Mouse (Mus musculus) midbrain, embryonic 16.5 days (tissue): Measurements from ENCODE around the gene Gm11985. TPM values are rescaled to one million over a fixed set of nuclear protein-coding genes. Genes with fewer than 3 reads are reported as not detected.

Experiments used
- ATAC-seq: fragments of 200-750 bp; cut with Nextera tagmentation; 2 replicates; pipeline ENCODE4 v1.8.0; 2017; ENCODE audit warnings: moderate TSS enrichment
- H3K27ac ChIP-seq: fragments of 300-500 bp; sonication (generic); 2 replicates; pipeline ENCODE4 v1.5.1; 2014; ENCODE audit warnings: mild to moderate bottlenecking, low read length, mixed read lengths
- H3K27me3 ChIP-seq: fragments of 300-500 bp; sonication (generic); 2 replicates; pipeline ENCODE4 v1.6.1; 2014; ENCODE audit warnings: low read depth, low read length, mixed read lengths; ENCODE audit not compliant: control insufficient read depth, insufficient read depth
- H3K36me3 ChIP-seq: fragments of 300-500 bp; sonication (generic); 2 replicates; pipeline ENCODE4 v1.6.1; 2014; ENCODE audit warnings: mild to moderate bottlenecking, low read length, moderate library complexity, mixed read lengths; ENCODE audit not compliant: control insufficient read depth, insufficient read depth
- H3K4me1 ChIP-seq: fragments of 300-500 bp; sonication (generic); 2 replicates; pipeline ENCODE4 v1.6.1; 2014; ENCODE audit warnings: mild to moderate bottlenecking, low read length, mixed read lengths; ENCODE audit not compliant: control insufficient read depth, insufficient read depth
- H3K4me2 ChIP-seq: fragments of 300-500 bp; sonication (generic); 2 replicates; pipeline ENCODE4 v1.6.1; 2014; ENCODE audit warnings: mild to moderate bottlenecking, low read length, mixed read lengths
- H3K4me3 ChIP-seq: fragments of 300-500 bp; sonication (generic); 2 replicates; pipeline ENCODE4 v1.5.1; 2014; ENCODE audit warnings: low read depth, mild to moderate bottlenecking, low read length, moderate library complexity, mixed read lengths
- H3K9ac ChIP-seq: fragments of 300-500 bp; sonication (generic); 2 replicates; pipeline ENCODE4 v1.6.1; 2014; ENCODE audit warnings: low read depth, low read length, mixed read lengths
- H3K9me3 ChIP-seq: fragments of 300-500 bp; sonication (generic); replicated peaks from 2 replicates; pipeline ENCODE4 v1.6.1; 2014; ENCODE audit warnings: mild to moderate bottlenecking, low read length, mixed read lengths; ENCODE audit not compliant: control insufficient read depth, poor library complexity, severe bottlenecking
- WGBS: fragments of 180-500 bp; shearing (Covaris S2); extraction: QIAGEN DNeasy Blood & Tissue Kit; methylation state at CpG from one replicate; pipeline ENCODE4 v1.1.7; 2014; 5-methylcytosine and 5-hydroxymethylcytosine counted together
- polyA plus RNA-seq: library from polyadenylated mRNA; unstranded; fragments of >200 nt; fragmentation: Nextera tagmentation; extraction: Ambion mirVana; gene quantifications from 2 replicates; pipeline ENCODE4 v1.2.1, GENCODE M21; 2015

Gm11985 gene
- polyA plus RNA-seq, 1 experiment from 2014 or later, result not detected

DNA sequence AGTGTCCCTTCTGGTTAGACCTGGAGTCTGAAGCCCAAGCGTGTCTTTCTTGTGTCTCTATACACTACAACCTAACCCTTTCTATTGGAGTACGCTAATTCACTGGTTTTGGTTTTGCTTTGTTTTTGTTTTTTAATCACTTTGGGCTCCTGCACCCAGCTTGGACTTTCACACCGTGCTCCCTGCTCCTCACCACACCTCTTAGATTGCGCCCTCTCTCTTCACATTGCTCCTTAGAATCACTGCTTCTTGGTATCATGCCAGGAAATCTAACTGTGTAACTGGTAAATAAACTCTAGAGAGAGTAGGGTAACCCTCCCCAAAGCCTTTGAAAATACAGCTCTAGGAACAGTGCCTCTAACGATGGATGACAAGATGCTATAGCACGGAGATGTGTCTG lies 30.2 kb downstream of the Gm11985 start:
- H3K4me3 ChIP-seq, result no peak overlapping the region
- WGBS, result 88% methylated on average over 6 of the region's 6 CpGs
- no peak for ATAC-seq

GRCm38 (mm10) chr11:7156427-7156826 lies 31.9 kb downstream of the Gm11985 start:
- Histone ChIP-seq H3K9me3 (no peaks in the 10 kb centered on the region), H3K4me2 (no peak overlapping the region), H3K9ac (no peak overlapping the region), H3K27ac (no peak overlapping the region), H3K36me3 (peaks cover 9% of the 10 kb centered on the region), H3K4me3 (no peak overlapping the region), H3K27me3 (no peaks in the 10 kb centered on the region), H3K4me1 (peaks cover 7% of the 10 kb centered on the region)
- no peak for ATAC-seq
- WGBS, result 81% methylated on average over 4 of the region's 4 CpGs

More for the DNA sequence above, 30.2 kb downstream of the Gm11985 start:
- Histone ChIP-seq H3K27ac (no peak overlapping the region), H3K4me2 (no peak overlapping the region), H3K9ac (no peak overlapping the region), H3K4me1 (peaks cover 7% of the 10 kb centered on the region), H3K36me3 (0 out of 2 replicates have a peak, but pooled peaks cover under 1% of the 10 kb centered on the region), H3K9me3 (no peaks in the 10 kb centered on the region), H3K27me3 (no peaks in the 10 kb centered on the region)

DNA sequence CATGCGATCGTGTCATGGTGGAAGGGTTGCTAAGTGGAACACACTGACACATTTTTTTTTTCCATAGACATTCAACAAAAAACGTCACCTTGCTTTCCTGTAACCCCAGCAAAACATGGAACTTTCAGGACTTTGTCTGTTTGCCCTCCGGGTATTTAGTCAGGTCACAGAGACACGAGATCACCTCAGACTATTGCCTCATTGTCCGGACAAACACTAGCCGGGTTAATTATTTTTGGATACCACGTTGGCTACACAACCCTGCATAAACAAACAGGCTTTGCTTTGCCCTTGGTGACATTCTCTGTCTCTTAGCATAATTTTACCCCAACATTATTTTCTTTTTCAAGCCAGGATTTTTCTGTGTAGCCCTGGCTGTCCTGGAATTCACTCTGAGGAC lies 35.3 kb downstream of the Gm11985 start:
- ATAC-seq, result no peak
- Histone ChIP-seq H3K4me2 (no peak overlapping the region), H3K4me3 (no peak overlapping the region), H3K36me3 (peaks cover 12% of the 10 kb centered on the region), H3K27ac (no peak overlapping the region), H3K4me1 (no peaks in the 10 kb centered on the region), H3K9ac (no peak overlapping the region), H3K27me3 (no peaks in the 10 kb centered on the region), H3K9me3 (no peaks in the 10 kb centered on the region)
- WGBS, result 81% methylated on average over 8 of the region's 8 CpGs

DNA sequence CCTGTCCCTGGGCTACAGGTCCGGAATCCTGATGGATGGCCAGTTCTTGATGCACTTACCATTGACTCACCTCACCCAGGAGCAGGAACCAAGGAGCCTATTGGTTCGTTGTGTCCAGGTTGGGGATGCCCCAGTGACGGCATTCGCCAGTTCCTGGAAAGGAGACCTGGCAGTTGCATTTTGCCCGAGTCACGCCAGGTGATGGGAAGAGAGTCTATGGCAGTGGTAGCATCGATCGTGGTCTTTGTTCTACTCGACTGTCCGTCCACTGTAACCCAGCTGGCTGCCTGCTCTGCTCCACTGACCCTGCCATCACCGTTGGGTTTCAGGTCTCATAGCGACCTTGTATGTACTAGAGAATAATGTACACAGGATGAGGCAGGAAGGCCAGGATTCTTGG lies 36.0 kb downstream of the Gm11985 start:
- Histone ChIP-seq H3K36me3 (peaks cover 12% of the 10 kb centered on the region), H3K27ac (no peak overlapping the region), H3K9me3 (no peaks in the 10 kb centered on the region), H3K27me3 (no peaks in the 10 kb centered on the region), H3K4me2 (no peak overlapping the region), H3K9ac (no peak overlapping the region), H3K4me3 (no peak overlapping the region), H3K4me1 (no peaks in the 10 kb centered on the region)
- WGBS, result 94% methylated on average over 12 of the region's 12 CpGs
- no peak for ATAC-seq

DNA sequence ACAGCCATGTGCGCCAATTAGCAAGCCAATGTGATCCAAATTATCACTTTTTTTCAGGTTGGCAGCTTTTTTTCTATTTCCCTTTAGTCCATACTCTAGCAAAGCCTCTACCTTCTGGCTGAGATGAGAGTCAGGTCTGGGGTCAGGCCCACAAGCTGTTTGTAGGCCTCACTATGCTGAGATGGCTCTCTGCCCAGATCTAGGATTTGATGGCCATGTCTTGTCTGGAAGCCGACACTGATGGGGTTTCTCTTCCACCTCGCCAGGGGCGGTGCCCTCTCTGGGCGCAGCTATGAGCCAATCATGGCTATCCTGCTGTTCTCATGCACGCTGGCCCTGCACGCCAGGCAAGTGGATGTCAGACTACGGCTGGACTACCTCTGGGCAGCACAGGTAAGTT lies 37.9 kb downstream of the Gm11985 start:
- no peak overlapping the region for H3K4me3 ChIP-seq
- no peak overlapping the region for H3K9ac ChIP-seq
- H3K4me1 ChIP-seq, result no peaks in the 10 kb centered on the region
- no peak overlapping the region for H3K27ac ChIP-seq
- no peak overlapping the region for H3K4me2 ChIP-seq
- 94% methylated on average over 8 of the region's 8 CpGs for WGBS
- H3K27me3 ChIP-seq, result no peaks in the 10 kb centered on the region
- H3K9me3 ChIP-seq, result no peaks in the 10 kb centered on the region
- H3K36me3 ChIP-seq, result peaks cover 12% of the 10 kb centered on the region
- no peak for ATAC-seq

DNA sequence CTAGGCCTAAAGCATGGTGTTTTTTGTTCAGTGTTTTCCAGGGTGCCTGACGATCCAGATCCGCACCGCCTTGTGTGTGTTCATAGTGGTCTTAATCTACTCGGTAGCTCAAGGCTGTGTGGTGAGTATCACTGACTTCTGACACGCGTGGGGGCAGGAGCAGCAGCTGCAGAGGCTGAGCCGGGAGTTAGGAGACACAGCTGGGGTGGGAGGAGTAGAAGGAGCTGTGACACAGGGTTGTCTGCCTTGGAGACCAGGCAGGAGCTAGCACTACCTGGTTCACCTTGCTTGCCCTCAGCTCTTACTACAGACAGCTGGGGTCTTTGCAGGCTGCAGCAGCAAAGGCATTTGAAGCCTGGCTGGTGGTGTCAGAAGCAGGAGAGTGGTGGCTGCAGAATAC lies 38.9 kb downstream of the Gm11985 start:
- 79% methylated on average over 7 of the region's 7 CpGs for WGBS
- Histone ChIP-seq H3K4me2 (no peak overlapping the region), H3K36me3 (peaks cover 12% of the 10 kb centered on the region), H3K4me1 (no peaks in the 10 kb centered on the region), H3K9me3 (no peaks in the 10 kb centered on the region), H3K4me3 (no peak overlapping the region), H3K9ac (no peak overlapping the region), H3K27ac (no peak overlapping the region), H3K27me3 (no peaks in the 10 kb centered on the region)
- ATAC-seq, result no peak

DNA sequence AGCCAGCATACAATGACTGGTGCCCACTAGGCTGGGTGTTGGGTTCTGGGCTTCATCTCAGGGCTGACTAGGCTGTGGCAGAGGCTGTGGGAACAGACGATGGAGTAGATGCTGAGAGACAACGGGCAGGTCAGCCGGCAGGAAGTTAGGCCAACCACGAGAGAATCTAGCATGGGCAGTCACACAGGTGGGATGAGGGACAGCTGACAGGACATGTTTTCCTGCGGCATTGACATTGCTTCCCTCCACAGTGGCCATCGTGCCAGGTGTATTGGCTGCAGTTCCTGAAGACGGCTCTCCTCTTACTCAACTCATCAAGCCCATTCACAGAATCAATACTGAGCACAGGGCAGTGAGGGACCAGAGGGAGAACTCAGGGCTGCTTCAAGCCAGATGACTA lies 40.4 kb downstream of the Gm11985 start:
- Histone ChIP-seq H3K9ac (no peak overlapping the region), H3K4me2 (no peak overlapping the region), H3K9me3 (no peaks in the 10 kb centered on the region), H3K27me3 (no peaks in the 10 kb centered on the region), H3K36me3 (peaks cover 9% of the 10 kb centered on the region), H3K4me1 (no peaks in the 10 kb centered on the region), H3K27ac (no peak overlapping the region), H3K4me3 (no peak overlapping the region)
- ATAC-seq, result no peak
- 90% methylated on average over 7 of the region's 7 CpGs for WGBS

DNA sequence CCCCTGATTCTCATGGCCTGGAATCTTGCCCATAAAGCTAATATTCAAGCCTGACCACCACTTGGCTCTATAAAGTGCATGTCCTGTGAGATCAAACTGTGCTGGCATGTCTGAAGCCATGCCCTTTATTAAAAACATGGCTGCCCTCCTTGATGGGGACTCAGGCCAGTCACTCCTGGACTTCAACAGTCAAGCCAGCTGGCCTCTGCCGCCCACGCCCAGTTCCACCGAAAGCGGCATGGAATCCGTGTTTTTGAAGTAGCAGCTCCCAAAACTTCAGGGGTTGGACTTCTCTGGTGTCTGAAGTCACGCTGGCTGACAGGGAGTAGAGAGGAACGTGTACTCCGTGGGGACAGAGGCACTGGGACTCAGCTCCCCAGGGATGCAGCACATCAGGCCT lies 40.8 kb downstream of the Gm11985 start:
- H3K36me3 ChIP-seq, result peaks cover 9% of the 10 kb centered on the region
- H3K4me2 ChIP-seq, result no peak overlapping the region
- H3K4me3 ChIP-seq, result no peak overlapping the region
- H3K9me3 ChIP-seq, result no peaks in the 10 kb centered on the region
- ATAC-seq, result no peak
- H3K27me3 ChIP-seq, result no peaks in the 10 kb centered on the region
- H3K9ac ChIP-seq, result no peak overlapping the region
- H3K4me1 ChIP-seq, result no peaks in the 10 kb centered on the region
- WGBS, result 95% methylated on average over 8 of the region's 8 CpGs
- H3K27ac ChIP-seq, result no peak overlapping the region

GRCm38 (mm10) chr11:7145221-7145620 lies 43.1 kb downstream of the Gm11985 start:
- peaks cover 3% of the 10 kb centered on the region; the same call in 1 of the 2 replicates for H3K36me3 ChIP-seq
- H3K4me2 ChIP-seq, result no peak overlapping the region
- H3K4me1 ChIP-seq, result no peaks in the 10 kb centered on the region
- no peak overlapping the region for H3K4me3 ChIP-seq
- no peaks in the 10 kb centered on the region for H3K27me3 ChIP-seq
- no peaks in the 10 kb centered on the region for H3K9me3 ChIP-seq
- no peak for ATAC-seq
- WGBS, result 87% methylated on average over 4 of the region's 4 CpGs
- H3K27ac ChIP-seq, result no peak overlapping the region
- no peak overlapping the region for H3K9ac ChIP-seq

GRCm38 (mm10) chr11:7144369-7144768 lies 44.0 kb downstream of the Gm11985 start:
- WGBS, result 88% methylated on average over 11 of the region's 11 CpGs
- Histone ChIP-seq H3K9me3 (no peaks in the 10 kb centered on the region), H3K27me3 (no peaks in the 10 kb centered on the region), H3K36me3 (peaks cover 2% of the 10 kb centered on the region; the same call in 1 of the 2 replicates), H3K27ac (no peak overlapping the region), H3K4me1 (no peaks in the 10 kb centered on the region), H3K4me2 (no peak overlapping the region), H3K4me3 (no peak overlapping the region), H3K9ac (no peak overlapping the region)
- no peak for ATAC-seq
